Mouse (Mus musculus): ENCODE results near the gene Chrna4. TPM values are rescaled to one million over a fixed set of nuclear protein-coding genes. Genes with fewer than 3 reads are reported as not detected.

Gene Chrna4
- polyA plus RNA-seq (2015; fragmentation: Nextera tagmentation; extraction: Ambion mirVana), result 0.51 and 0.70 TPM in 2 replicates

DNA sequence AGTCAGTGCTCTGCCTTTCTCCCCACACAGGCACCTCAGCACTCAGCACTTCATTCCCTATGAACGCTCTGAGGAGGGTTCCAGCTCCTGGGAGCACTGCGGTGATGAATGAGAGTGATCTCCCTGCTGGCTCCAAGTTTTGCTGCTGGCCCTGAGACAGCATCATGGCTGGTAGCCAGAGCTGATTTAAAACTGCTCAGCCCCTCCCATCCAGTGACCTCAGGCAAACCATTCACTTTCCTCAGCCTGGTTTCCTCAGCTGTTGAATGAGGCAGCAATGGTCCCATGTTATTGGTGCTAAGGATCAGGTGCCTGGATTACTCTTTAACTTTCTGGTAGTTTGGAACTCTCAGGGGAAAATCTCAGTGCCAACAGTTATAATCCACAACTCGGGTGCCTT lies at the start of gene Chrna4:
Chrna4 (minus strand) TSS at position 110 of the 400 bp plus-strand sequence.
- WGBS, result 48% methylated on average over 3 of the region's 3 CpGs
- Histone ChIP-seq H3K4me1 (ENCODE audit: control insufficient read depth, insufficient read depth, low read length) (peaks cover 10% of the 10 kb centered on the region), H3K27ac (ENCODE audit: low read length) (no peak within 1 kb of the TSS), H3K36me3 (ENCODE audit: control insufficient read depth, insufficient read depth, low read length) (no peaks in the 10 kb centered on the region), H3K9ac (ENCODE audit: low read depth, low read length) (no peak within 1 kb of the TSS), H3K4me3 (ENCODE audit: low read length) (no peak within 1 kb of the TSS), H3K4me2 (ENCODE audit: low read depth, low read length) (no peak within 1 kb of the TSS), H3K27me3 (replicated peaks; ENCODE audit: control insufficient read depth, insufficient read depth, low read length) (peaks cover 29% of the 10 kb centered on the region), H3K9me3 (ENCODE audit: control insufficient read depth, low read length) (no peaks in the 10 kb centered on the region)
- peak; percentile 55; the same call in 1 of the 2 replicates for ATAC-seq

DNA sequence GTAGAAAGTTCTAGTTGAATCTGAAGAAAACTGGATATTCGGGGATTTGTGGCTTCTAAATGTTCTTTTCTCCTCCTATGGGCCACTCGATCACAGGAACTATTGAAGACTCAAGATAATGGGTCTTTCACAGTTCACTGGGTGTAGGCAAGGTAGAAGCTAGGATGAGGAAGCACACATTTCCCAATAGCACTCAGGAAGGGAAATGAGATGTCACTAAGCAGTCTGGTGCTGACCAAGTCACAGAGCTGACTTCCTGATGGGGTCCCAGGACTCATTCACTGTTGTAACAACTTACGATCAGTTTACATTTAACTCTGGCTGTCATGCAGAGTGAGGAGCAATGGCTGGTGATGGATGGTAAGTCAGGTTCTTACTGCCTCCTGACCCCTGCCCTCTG lies 46.8 kb upstream of the Chrna4 start:
- 0 out of 2 replicates have a peak, but pooled peaks cover 2% of the 10 kb centered on the region for H3K27me3 ChIP-seq (replicated peaks; ENCODE audit: control insufficient read depth, insufficient read depth, low read length)
- no peaks in the 10 kb centered on the region for H3K36me3 ChIP-seq (ENCODE audit: control insufficient read depth, insufficient read depth, low read length)
- H3K27ac ChIP-seq (ENCODE audit: low read length), result no peak overlapping the region
- no peak overlapping the region for H3K9ac ChIP-seq (ENCODE audit: low read depth, low read length)
- H3K4me2 ChIP-seq (ENCODE audit: low read depth, low read length), result no peak overlapping the region
- ATAC-seq, result no peak
- WGBS, result 67% methylated on average over 3 of the region's 3 CpGs
- no peaks in the 10 kb centered on the region for H3K9me3 ChIP-seq (ENCODE audit: control insufficient read depth, low read length)
- no peak overlapping the region for H3K4me3 ChIP-seq (ENCODE audit: low read length)
- H3K4me1 ChIP-seq (ENCODE audit: control insufficient read depth, insufficient read depth, low read length), result no peaks in the 10 kb centered on the region

DNA sequence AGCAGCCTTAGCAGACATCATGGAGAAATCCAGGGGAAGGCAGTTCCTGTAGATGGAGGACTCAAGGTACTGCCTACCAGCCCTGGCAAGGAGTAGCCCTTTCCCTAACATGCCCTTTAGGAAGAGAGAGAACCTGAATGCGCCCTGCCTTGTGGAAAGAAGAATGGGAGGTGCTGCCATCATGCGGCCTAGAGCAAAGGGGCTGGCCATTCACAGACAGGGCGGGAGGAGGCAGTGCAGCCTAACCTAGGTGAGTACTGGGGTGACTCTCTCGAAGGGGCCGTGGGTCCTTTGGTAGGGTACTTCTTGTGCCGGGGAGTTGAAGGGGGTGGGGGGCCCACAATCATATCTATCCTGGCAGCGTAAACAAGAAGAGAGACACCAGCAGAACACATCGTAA lies 41.7 kb upstream of the Chrna4 start:
- peaks cover 3% of the 10 kb centered on the region; the same call in 1 of the 2 replicates for H3K4me1 ChIP-seq (ENCODE audit: control insufficient read depth, insufficient read depth, low read length)
- WGBS, result 48% methylated on average over 8 of the region's 8 CpGs
- no peaks in the 10 kb centered on the region for H3K36me3 ChIP-seq (ENCODE audit: control insufficient read depth, insufficient read depth, low read length)
- no peak overlapping the region for H3K4me3 ChIP-seq (ENCODE audit: low read length)
- 0 out of 2 replicates have a peak, but pooled peaks cover 2% of the 10 kb centered on the region for H3K27me3 ChIP-seq (replicated peaks; ENCODE audit: control insufficient read depth, insufficient read depth, low read length)
- no peak overlapping the region for H3K4me2 ChIP-seq (ENCODE audit: low read depth, low read length)
- H3K9me3 ChIP-seq (ENCODE audit: control insufficient read depth, low read length), result no peaks in the 10 kb centered on the region
- ATAC-seq, result no peak
- H3K9ac ChIP-seq (ENCODE audit: low read depth, low read length), result no peak overlapping the region
- H3K27ac ChIP-seq (ENCODE audit: low read length), result no peak overlapping the region

DNA sequence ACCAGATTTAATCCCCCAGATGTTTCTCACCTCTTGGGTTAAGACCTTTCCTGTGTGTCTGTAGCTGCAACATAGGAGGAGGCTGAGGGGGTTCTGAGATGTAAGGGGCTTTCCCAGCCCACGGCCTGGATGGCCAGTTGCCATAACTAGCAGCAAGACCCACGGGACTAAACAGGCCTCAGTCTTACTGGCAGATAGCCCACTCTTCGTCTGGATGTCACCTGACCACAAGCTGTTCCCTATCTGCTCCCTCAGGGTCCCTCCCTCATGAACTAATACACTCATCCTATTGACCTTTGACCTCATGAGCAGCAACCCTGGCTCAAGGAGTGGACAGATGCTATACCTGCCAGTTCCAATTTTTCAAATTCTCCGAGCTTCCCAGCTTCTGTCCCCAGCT lies 40.6 kb upstream of the Chrna4 start:
- Histone ChIP-seq H3K4me2 (ENCODE audit: low read depth, low read length) (no peak overlapping the region), H3K9me3 (ENCODE audit: control insufficient read depth, low read length) (no peaks in the 10 kb centered on the region), H3K4me1 (ENCODE audit: control insufficient read depth, insufficient read depth, low read length) (peaks cover 3% of the 10 kb centered on the region; the same call in 1 of the 2 replicates), H3K36me3 (ENCODE audit: control insufficient read depth, insufficient read depth, low read length) (no peaks in the 10 kb centered on the region), H3K27me3 (replicated peaks; ENCODE audit: control insufficient read depth, insufficient read depth, low read length) (0 out of 2 replicates have a peak, but pooled peaks cover 2% of the 10 kb centered on the region), H3K4me3 (ENCODE audit: low read length) (no peak overlapping the region), H3K27ac (ENCODE audit: low read length) (no peak overlapping the region), H3K9ac (ENCODE audit: low read depth, low read length) (no peak overlapping the region)
- WGBS, result 54% methylated on average over 4 of the region's 4 CpGs
- no peak for ATAC-seq

DNA sequence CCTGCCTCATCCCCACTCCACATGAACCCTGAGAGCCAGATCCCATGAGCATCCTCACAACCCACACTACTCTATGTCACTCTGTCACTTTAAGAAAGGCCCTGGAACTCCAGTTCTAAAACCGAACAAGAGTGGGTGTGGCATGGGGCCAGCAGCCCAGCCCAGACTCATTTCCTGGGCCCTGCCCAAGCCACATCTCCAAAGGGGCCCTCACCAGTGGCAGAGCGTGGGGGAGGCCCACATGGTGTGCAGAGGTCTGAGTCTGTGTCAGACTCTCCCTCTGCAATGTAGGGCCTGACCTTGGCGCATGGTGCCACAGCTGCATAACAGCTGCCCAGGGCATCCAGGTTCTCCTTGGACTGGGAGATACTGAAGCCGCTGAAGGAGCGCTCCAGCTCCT lies 37.5 kb upstream of the Chrna4 start:
- no peak overlapping the region for H3K9ac ChIP-seq (ENCODE audit: low read depth, low read length)
- no peak overlapping the region for H3K27ac ChIP-seq (ENCODE audit: low read length)
- no peak overlapping the region for H3K4me2 ChIP-seq (ENCODE audit: low read depth, low read length)
- no peaks in the 10 kb centered on the region for H3K27me3 ChIP-seq (replicated peaks; ENCODE audit: control insufficient read depth, insufficient read depth, low read length)
- WGBS, result 51% methylated on average over 5 of the region's 5 CpGs
- peaks cover 3% of the 10 kb centered on the region; the same call in 1 of the 2 replicates for H3K4me1 ChIP-seq (ENCODE audit: control insufficient read depth, insufficient read depth, low read length)
- H3K4me3 ChIP-seq (ENCODE audit: low read length), result no peak overlapping the region
- no peaks in the 10 kb centered on the region for H3K36me3 ChIP-seq (ENCODE audit: control insufficient read depth, insufficient read depth, low read length)
- H3K9me3 ChIP-seq (ENCODE audit: control insufficient read depth, low read length), result no peaks in the 10 kb centered on the region
- peak; percentile 85 for ATAC-seq

DNA sequence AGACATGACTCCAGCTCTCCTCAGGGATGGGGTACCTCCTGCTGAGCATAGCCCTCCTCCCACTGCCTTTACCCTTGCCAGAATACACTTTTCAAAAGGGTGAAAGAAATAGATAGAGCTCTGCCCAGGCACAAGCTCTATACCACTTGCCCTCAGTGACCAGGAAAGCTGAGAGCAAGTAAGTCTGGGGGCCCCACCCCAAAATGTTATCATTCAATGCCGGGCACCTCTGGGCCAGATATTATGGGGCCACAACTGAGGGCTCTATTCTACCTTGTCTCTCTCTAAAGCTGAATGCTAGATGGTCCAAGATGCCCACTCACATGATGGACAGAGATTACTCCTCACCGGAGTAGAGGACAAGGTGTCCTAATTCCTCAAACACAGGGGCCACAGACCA lies 36.2 kb upstream of the Chrna4 start:
- 86% methylated on average over 2 of the region's 2 CpGs for WGBS
- H3K36me3 ChIP-seq (ENCODE audit: control insufficient read depth, insufficient read depth, low read length), result no peaks in the 10 kb centered on the region
- no peaks in the 10 kb centered on the region for H3K9me3 ChIP-seq (ENCODE audit: control insufficient read depth, low read length)
- H3K27ac ChIP-seq (ENCODE audit: low read length), result no peak overlapping the region
- no peak overlapping the region for H3K9ac ChIP-seq (ENCODE audit: low read depth, low read length)
- H3K4me2 ChIP-seq (ENCODE audit: low read depth, low read length), result no peak overlapping the region
- no peak for ATAC-seq
- H3K4me1 ChIP-seq (ENCODE audit: control insufficient read depth, insufficient read depth, low read length), result peaks cover 3% of the 10 kb centered on the region; the same call in 1 of the 2 replicates
- no peaks in the 10 kb centered on the region for H3K27me3 ChIP-seq (replicated peaks; ENCODE audit: control insufficient read depth, insufficient read depth, low read length)
- H3K4me3 ChIP-seq (ENCODE audit: low read length), result no peak overlapping the region

DNA sequence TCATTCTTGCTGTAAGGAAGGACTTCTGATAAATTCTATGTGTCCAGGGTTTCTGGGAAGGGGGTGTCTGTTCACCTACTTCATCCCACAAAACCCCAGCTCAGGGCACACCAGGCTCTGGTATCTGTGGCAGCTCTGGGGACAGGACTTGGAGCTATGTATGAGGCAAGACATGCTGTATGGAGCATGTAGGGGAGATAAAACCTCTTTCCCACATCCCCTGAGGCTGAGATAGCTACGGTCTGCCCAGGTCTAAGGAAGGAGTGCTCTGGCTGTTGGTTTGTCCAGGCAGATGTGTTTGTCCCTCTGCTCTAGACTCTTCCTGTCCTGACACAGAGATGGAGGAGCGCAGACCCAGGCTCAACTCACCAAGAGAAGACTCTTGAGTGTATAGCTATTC lies 35.6 kb upstream of the Chrna4 start:
- 86% methylated on average over 2 of the region's 2 CpGs for WGBS
- Histone ChIP-seq H3K27ac (ENCODE audit: low read length) (no peak overlapping the region), H3K9ac (ENCODE audit: low read depth, low read length) (no peak overlapping the region), H3K4me1 (ENCODE audit: control insufficient read depth, insufficient read depth, low read length) (peaks cover 3% of the 10 kb centered on the region; the same call in 1 of the 2 replicates), H3K4me3 (ENCODE audit: low read length) (no peak overlapping the region), H3K36me3 (ENCODE audit: control insufficient read depth, insufficient read depth, low read length) (no peaks in the 10 kb centered on the region), H3K4me2 (ENCODE audit: low read depth, low read length) (no peak overlapping the region), H3K27me3 (replicated peaks; ENCODE audit: control insufficient read depth, insufficient read depth, low read length) (no peaks in the 10 kb centered on the region), H3K9me3 (ENCODE audit: control insufficient read depth, low read length) (no peaks in the 10 kb centered on the region)
- no peak for ATAC-seq

DNA sequence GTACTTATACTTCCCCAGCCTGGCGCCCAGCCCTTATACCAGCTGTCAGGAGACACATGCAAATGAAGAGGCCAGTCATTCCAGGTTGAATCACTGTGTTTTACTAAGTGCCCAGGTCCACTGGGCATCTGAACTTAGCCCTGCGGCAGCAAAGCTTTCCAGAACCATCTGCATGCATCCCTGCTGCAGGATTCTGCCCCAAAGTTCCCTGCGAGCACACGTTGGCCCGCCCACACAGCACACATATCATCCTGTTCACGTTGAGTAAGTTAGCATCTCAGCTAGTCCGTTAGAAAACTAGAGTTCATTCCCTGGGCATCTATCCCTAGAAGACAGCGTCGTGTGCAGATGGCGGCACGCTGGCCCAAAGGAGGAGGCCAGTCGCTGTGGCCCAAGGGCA lies 32.2 kb upstream of the Chrna4 start:
- Histone ChIP-seq H3K27ac (ENCODE audit: low read length) (no peak overlapping the region), H3K9me3 (ENCODE audit: control insufficient read depth, low read length) (no peaks in the 10 kb centered on the region), H3K4me1 (ENCODE audit: control insufficient read depth, insufficient read depth, low read length) (no peaks in the 10 kb centered on the region), H3K9ac (ENCODE audit: low read depth, low read length) (no peak overlapping the region), H3K4me2 (ENCODE audit: low read depth, low read length) (no peak overlapping the region), H3K27me3 (replicated peaks; ENCODE audit: control insufficient read depth, insufficient read depth, low read length) (no peaks in the 10 kb centered on the region; the same call in 1 of the 2 replicates), H3K4me3 (ENCODE audit: low read length) (no peak overlapping the region), H3K36me3 (ENCODE audit: control insufficient read depth, insufficient read depth, low read length) (no peaks in the 10 kb centered on the region)
- ATAC-seq, result no peak
- 83% methylated on average over 12 of the region's 12 CpGs for WGBS

DNA sequence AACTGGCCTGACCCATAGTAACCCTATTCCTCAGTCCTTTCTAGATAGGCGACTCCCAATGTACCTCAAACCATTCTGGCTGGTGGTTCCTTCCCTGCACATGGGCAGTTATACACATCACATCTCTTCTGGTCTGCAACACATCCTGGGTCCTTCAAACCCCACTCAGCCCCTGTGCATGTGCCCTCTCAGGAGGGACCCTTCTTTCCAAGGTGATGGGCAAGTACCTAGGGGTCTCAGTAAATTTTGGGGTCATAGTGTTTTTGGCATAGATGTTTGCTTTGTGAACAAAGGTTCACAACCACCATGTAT lies 29.0 kb upstream of the Chrna4 start:
- Histone ChIP-seq H3K4me2 (ENCODE audit: low read depth, low read length) (no peak overlapping the region), H3K9me3 (ENCODE audit: control insufficient read depth, low read length) (no peaks in the 10 kb centered on the region), H3K9ac (ENCODE audit: low read depth, low read length) (no peak overlapping the region), H3K27ac (ENCODE audit: low read length) (no peak overlapping the region), H3K27me3 (replicated peaks; ENCODE audit: control insufficient read depth, insufficient read depth, low read length) (no peaks in the 10 kb centered on the region; the same call in 1 of the 2 replicates), H3K4me3 (ENCODE audit: low read length) (no peak overlapping the region), H3K36me3 (ENCODE audit: control insufficient read depth, insufficient read depth, low read length) (no peaks in the 10 kb centered on the region), H3K4me1 (ENCODE audit: control insufficient read depth, insufficient read depth, low read length) (no peaks in the 10 kb centered on the region)
- WGBS, result 0% methylated on average over 1 of the region's 1 CpGs
- ATAC-seq, result peak; percentile 44; the same call in 1 of the 2 replicates
